Mouse (Mus musculus) retina, postnatal 7 days (tissue): ENCODE measurements around the gene Ube2o.

ENCODE experiments used
- DNase-seq: peaks from one replicate; pipeline ENCODE4 v3.0.0-alpha.2; 2012; ENCODE audit warnings: low read depth, low spot score

The Ube2o gene

GRCm38 (mm10) chr11:116581376-116581814 is at the start of gene Ube2o:
Gene Ube2o, minus strand, starts transcription at chr11:116581447.
- DNase-seq, result peak; percentile 78

- DNase-seq, result no peak
These were observed 49.1 kb upstream of the Ube2o start for GRCm38 (mm10) chr11:116630171-116630965.

- no peak for DNase-seq
These were observed 48.2 kb upstream of the Ube2o start for GRCm38 (mm10) chr11:116629472-116629871.

- peak; percentile 89 for DNase-seq
These were observed 47.5 kb upstream of the Ube2o start for GRCm38 (mm10) chr11:116628712-116629111.

GRCm38 (mm10) chr11:116627072-116628020 is 46.1 kb upstream of the Ube2o start:
- no peak for DNase-seq

GRCm38 (mm10) chr11:116626299-116627071 is 45.2 kb upstream of the Ube2o start, which contains the start of gene Rhbdf2:
Gene Rhbdf2, minus strand, starts transcription at chr11:116627019.
- no peak for DNase-seq

- DNase-seq, result no peak
These were observed 44.1 kb upstream of the Ube2o start for GRCm38 (mm10) chr11:116625081-116626000.

- peak; percentile 75 for DNase-seq
These were observed 43.0 kb upstream of the Ube2o start for GRCm38 (mm10) chr11:116624131-116624832.

- DNase-seq, result no peak
These were observed 42.3 kb upstream of the Ube2o start for GRCm38 (mm10) chr11:116623281-116624124.

GRCm38 (mm10) chr11:116621258-116621704 is 40.0 kb upstream of the Ube2o start:
- DNase-seq, result no peak

- DNase-seq, result no peak
These were observed 39.5 kb upstream of the Ube2o start for GRCm38 (mm10) chr11:116620559-116621253.

GRCm38 (mm10) chr11:116620073-116620472 is 38.8 kb upstream of the Ube2o start:
- no peak for DNase-seq

- no peak for DNase-seq
These were observed 38.3 kb upstream of the Ube2o start for GRCm38 (mm10) chr11:116619561-116619960.

- no peak for DNase-seq
These were observed 37.9 kb upstream of the Ube2o start for GRCm38 (mm10) chr11:116619156-116619555.

- DNase-seq, result no peak
These were observed 37.4 kb upstream of the Ube2o start for GRCm38 (mm10) chr11:116618666-116619065.

GRCm38 (mm10) chr11:116617641-116618040 is 36.4 kb upstream of the Ube2o start:
- no peak for DNase-seq

- DNase-seq, result no peak
These were observed 35.3 kb upstream of the Ube2o start for GRCm38 (mm10) chr11:116616438-116617118.
